Mouse (Mus musculus) G1E (cell line): Measurements from ENCODE around the gene Pln. TPM values are rescaled to one million over a fixed set of nuclear protein-coding genes. Genes with fewer than 3 reads are reported as not detected.

ENCODE experiments used
- ATAC-seq: 2 replicates; pipeline ENCODE4 v1.8.0; 2016; ENCODE audit warnings: mild to moderate bottlenecking; ENCODE audit not compliant: insufficient number of reproducible peaks, poor library complexity, low FRiP score, severe bottlenecking; ENCODE audit errors: extremely low read depth
- DNase-seq: peaks from one replicate; pipeline ENCODE4 v3.0.0; 2012; ENCODE audit warnings: low spot score
- H3K27me3 ChIP-seq: 2 replicates; pipeline ENCODE4 v1.6.1; 2012; ENCODE audit warnings: mild to moderate bottlenecking, low read length, inconsistent platforms; ENCODE audit not compliant: insufficient read depth
- H3K36me3 ChIP-seq: replicated peaks from 2 replicates; pipeline ENCODE3; 2012; ENCODE audit warnings: mild to moderate bottlenecking, inconsistent platforms
- H3K4me1 ChIP-seq: 2 replicates; pipeline ENCODE4 v1.6.1; 2012; ENCODE audit warnings: low read depth, low read length, inconsistent platforms, mixed read lengths; ENCODE audit not compliant: insufficient read depth
- H3K4me3 ChIP-seq: 2 replicates; pipeline ENCODE4 v1.5.1; 2012; ENCODE audit warnings: low read depth, mild to moderate bottlenecking, inconsistent platforms, low read length, moderate library complexity, mixed read lengths
- H3K9me3 ChIP-seq: replicated peaks from 2 replicates; pipeline ENCODE4 v1.6.1; 2012; ENCODE audit warnings: inconsistent platforms
- CTCF ChIP-seq: IDR thresholded peaks from 2 replicates; pipeline ENCODE4 v1.5.1; 2012; ENCODE audit warnings: low read depth, low read length, inconsistent platforms, mixed read lengths
- GATA1 ChIP-seq: IDR thresholded peaks from 2 replicates; pipeline ENCODE4 v1.6.1; 2012; ENCODE audit warnings: borderline replicate concordance, low read length, inconsistent platforms, mixed read lengths
- GATA2 ChIP-seq: IDR thresholded peaks from 2 replicates; pipeline ENCODE4 v1.6.1; 2012; ENCODE audit warnings: low read depth, low read length, inconsistent platforms, borderline replicate concordance
- POLR2AphosphoS5 ChIP-seq: IDR thresholded peaks from 2 replicates; pipeline ENCODE4 v1.6.1; 2012; ENCODE audit warnings: low read depth, low read length, inconsistent platforms; ENCODE audit not compliant: insufficient replicate concordance
- TAL1 ChIP-seq: conservative IDR thresholded peaks from 2 replicates; pipeline ENCODE4 v1.6.1; 2012; ENCODE audit warnings: low read depth, low read length, inconsistent platforms, mixed read lengths
- polyA plus RNA-seq: library from polyadenylated mRNA; stranded (reverse); fragments of >175 nt; gene quantifications from 2 replicates; pipeline ENCODE4 v1.2.3, GENCODE M21; 2012
- total RNA-seq, 2 experiments: library from RNA; stranded (forward) in 1 of 2; stranded (reverse) in 1 of 2; fragments of 200-1000 nt in 1 of 2; fragments of >200 nt in 1 of 2; fragmentation: Nextera tagmentation in 1 of 2; gene quantifications; 2 replicates each; pipeline ENCODE4 v1.2.3; 2014 to 2017

The Pln gene
- total and polyA plus RNA-seq, 3 experiments: not detected

- Histone ChIP-seq H3K4me1 (no peaks in the 10 kb centered on the region), H3K27me3 (no peaks in the 10 kb centered on the region), H3K4me3 (no peak overlapping the region), H3K9me3 (peaks cover 3% of the 10 kb centered on the region; the same call in 1 of the 2 replicates), H3K36me3 (no peaks in the 10 kb centered on the region)
- ATAC-seq (no peak), DNase-seq (no peak)
- TF ChIP-seq POLR2AphosphoS5 (no peak), CTCF (no peak), GATA2 (no peak), GATA1 (no peak)
Observed at GRCm38 (mm10) chr10:53378296-53378695, 40.8 kb downstream of the Pln start.

GRCm38 (mm10) chr10:53378981-53379708 is 41.7 kb downstream of the Pln start:
- no peak for DNase-seq

DNA sequence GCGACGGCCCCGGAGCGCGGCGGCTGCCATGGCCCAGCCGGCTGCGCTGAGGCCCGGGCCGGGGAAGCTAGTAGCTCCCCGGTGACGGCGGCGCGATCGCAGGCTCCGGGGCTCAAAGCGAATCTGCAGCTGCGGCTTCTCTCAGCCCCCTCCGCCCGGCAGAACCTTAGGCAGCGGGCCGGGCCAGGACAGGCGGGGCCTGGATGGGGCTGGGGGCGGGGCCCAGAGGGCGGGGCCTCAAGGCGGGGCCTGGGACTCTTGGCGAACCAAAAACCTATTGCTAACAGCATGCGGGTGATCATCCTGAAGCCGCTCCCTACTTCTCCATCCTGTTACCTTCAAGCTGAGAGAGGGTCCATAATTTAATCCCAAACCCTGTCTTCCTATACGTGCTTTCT is 42.2 kb downstream of the Pln start, which contains the start of gene Cep85l:
Gene Cep85l, minus strand, starts transcription at position 239 of the 398 bp plus-strand sequence.
- Histone ChIP-seq H3K27me3 (no peaks in the 10 kb centered on the region), H3K4me1 (no peaks in the 10 kb centered on the region), H3K9me3 (peaks cover 3% of the 10 kb centered on the region; the same call in 1 of the 2 replicates), H3K36me3 (no peaks in the 10 kb centered on the region), H3K4me3 (no peak within 1 kb of the TSS)
- TF ChIP-seq GATA1 (no peak), TAL1 (no peak), POLR2AphosphoS5 (no peak), GATA2 (no peak), CTCF (no peak)
- no peak for DNase-seq
- no peak for ATAC-seq

More at GRCm38 (mm10) chr10:53378981-53379708, 41.7 kb downstream of the Pln start:
- no peak overlapping the region for H3K4me3 ChIP-seq
- no peaks in the 10 kb centered on the region for H3K27me3 ChIP-seq
- no peaks in the 10 kb centered on the region for H3K36me3 ChIP-seq
- peaks cover 3% of the 10 kb centered on the region; the same call in 1 of the 2 replicates for H3K9me3 ChIP-seq
- ATAC-seq: no peak
- TF ChIP-seq GATA2 (no peak), POLR2AphosphoS5 (no peak), TAL1 (no peak)
- H3K4me1 ChIP-seq: no peaks in the 10 kb centered on the region

DNA sequence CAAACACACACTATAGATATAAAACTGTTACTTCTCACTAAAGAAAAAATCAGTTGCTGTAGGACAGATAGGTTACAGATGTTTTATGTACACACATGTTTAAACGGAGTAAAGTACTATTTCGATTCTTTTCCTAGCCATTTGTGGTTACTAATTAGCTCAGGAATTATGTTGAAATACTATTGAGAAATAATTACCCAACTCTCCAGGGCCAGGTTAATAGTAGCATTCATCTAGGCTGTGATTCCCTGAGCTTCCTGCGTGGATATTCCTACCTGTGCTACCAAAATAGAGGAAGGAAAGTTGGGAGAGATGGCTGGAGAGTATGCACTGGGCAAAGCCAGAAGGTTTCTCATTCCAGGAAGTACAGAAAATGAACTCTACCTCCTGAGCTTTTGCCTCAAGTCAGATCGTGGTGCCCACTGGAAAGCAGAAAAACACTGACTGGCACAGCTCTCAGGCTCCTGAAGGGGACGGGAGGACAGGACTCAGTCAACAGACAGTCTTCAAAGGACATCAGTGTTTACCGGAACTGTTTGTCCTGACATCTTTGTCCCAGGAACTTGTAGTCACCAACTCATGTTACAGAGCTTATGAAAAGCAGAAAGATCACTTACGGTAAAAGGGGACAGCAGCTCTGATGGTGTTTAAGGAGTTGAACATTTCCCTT is 45.4 kb downstream of the Pln start:
- peaks cover 3% of the 10 kb centered on the region; the same call in 1 of the 2 replicates for H3K9me3 ChIP-seq
- no peak for TF ChIP-seq CTCF
- TF ChIP-seq GATA2: no peak
- no peak for TF ChIP-seq TAL1
- no peak for TF ChIP-seq POLR2AphosphoS5
- no peak for TF ChIP-seq GATA1

GRCm38 (mm10) chr10:53384896-53385295 is 47.4 kb downstream of the Pln start:
- Histone ChIP-seq H3K9me3 (no peaks in the 10 kb centered on the region), H3K4me3 (no peak overlapping the region), H3K36me3 (no peaks in the 10 kb centered on the region), H3K27me3 (no peaks in the 10 kb centered on the region), H3K4me1 (no peaks in the 10 kb centered on the region)
- no peak for TF ChIP-seq CTCF
- no peak for DNase-seq
- ATAC-seq: no peak

More for the DNA sequence above, 45.4 kb downstream of the Pln start:
- Histone ChIP-seq H3K36me3 (no peaks in the 10 kb centered on the region), H3K4me3 (no peak overlapping the region), H3K4me1 (no peaks in the 10 kb centered on the region), H3K27me3 (no peaks in the 10 kb centered on the region)
- DNase-seq (no peak), ATAC-seq (no peak)

DNA sequence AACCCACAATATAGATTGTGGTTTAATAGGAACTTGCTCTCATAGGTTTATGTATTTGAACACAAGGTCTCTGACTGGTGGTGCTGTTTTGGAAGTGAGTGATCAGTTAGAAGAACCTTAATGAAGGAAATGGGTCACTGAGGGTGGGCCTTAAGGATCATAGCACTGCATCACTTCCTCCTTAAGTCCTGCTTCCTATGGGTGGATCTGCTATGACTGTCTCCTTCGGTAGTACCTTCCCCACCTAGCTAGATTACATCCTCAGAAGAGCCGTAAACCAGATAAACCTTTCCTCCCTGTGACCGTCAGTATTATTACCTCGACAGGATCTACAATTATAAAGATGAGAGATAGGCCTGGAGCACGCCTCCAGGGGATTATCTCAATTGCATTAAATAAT is 48.0 kb downstream of the Pln start:
- ATAC-seq (no peak), DNase-seq (no peak)
- H3K4me1 ChIP-seq: no peaks in the 10 kb centered on the region
- H3K36me3 ChIP-seq: no peaks in the 10 kb centered on the region
- H3K4me3 ChIP-seq: no peak overlapping the region
- TF ChIP-seq POLR2AphosphoS5: no peak
- TF ChIP-seq GATA2: no peak
- TF ChIP-seq CTCF: no peak
- TF ChIP-seq TAL1: no peak
- no peak for TF ChIP-seq GATA1
- H3K27me3 ChIP-seq: no peaks in the 10 kb centered on the region
- H3K9me3 ChIP-seq: no peaks in the 10 kb centered on the region
